Mouse (Mus musculus): ENCODE data around the gene Rora.

- TF ChIP-seq POLR2A (IDR thresholded peaks at IDR 0.05; ENCODE audit: borderline replicate concordance, extremely low read depth, insufficient read depth, insufficient read length, poor library complexity, severe bottlenecking): no peak
- TF ChIP-seq CTCF (IDR thresholded peaks at IDR 0.05; ENCODE audit: borderline replicate concordance, extremely low read depth, insufficient read depth, insufficient read length): no peak
Observed at GRCm38 (mm10) chr9:69362766-69363165, 709.2 kb downstream of the Rora start.

Data from brain, embryonic 14.5 days (tissue).